Mouse (Mus musculus): ENCODE measurements at regions not wholly inside any gene's neighbourhood (a gene's known extent, or its start where the extent isn't known, plus 50 kb on each side); places are given as distances from the start of the nearest gene placed in this dataset.
"Not testable (repeated sequence)": the region's sequence is repeated elsewhere in the genome, so short reads cannot be mapped to it uniquely, and the experiment has no call there.

DNA sequence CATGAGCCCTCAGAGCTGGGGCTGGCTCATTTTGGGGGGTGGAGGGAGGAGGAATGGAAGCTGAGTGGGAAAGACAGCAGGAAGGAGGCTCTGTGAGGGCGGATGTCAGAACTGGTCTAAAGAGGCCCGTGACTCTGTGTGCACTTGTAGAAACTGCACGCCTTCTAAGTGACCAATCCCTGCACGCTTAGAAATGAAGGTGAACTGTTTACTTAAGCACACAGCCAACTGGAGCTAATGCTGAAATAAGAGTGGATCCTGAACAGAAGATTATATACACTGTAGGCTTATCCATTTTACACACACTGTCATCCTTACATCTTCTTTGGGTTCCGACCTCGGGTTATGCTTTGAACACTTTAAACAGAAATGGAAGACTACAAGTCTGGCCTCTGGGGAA is 412.8 kb upstream of the Jmjd1c start:
- no peak for TF ChIP-seq POU5F1 (IDR thresholded peaks at IDR 0.05; ENCODE audit: borderline replicate concordance, low read length)
- no peak for TF ChIP-seq CTCF (conservative IDR thresholded peaks at IDR 0.05; ENCODE audit: low read length)
- no peaks in the 10 kb centered on the region for H3K27me3 ChIP-seq (ENCODE audit: insufficient read depth, low read length)
- H3K9me3 ChIP-seq (ENCODE audit: low read length): peaks cover 22% of the 10 kb centered on the region
- H3K4me1 ChIP-seq (replicated peaks; ENCODE audit: low read depth, low read length): no peaks in the 10 kb centered on the region
- no peak overlapping the region for H3K4me3 ChIP-seq (replicated peaks; ENCODE audit: low read length)
- H3K36me3 ChIP-seq (ENCODE audit: insufficient read depth, low read length): no peaks in the 10 kb centered on the region

GRCm38 (mm10) chr10:66689196-66689595 is 406.7 kb upstream of the Jmjd1c start:
- not testable (repeated sequence) for H3K27me3 ChIP-seq (ENCODE audit: insufficient read depth, low read length); H3K4me1 ChIP-seq (replicated peaks; ENCODE audit: low read depth, low read length); H3K36me3 ChIP-seq (ENCODE audit: insufficient read depth, low read length); H3K4me3 ChIP-seq (replicated peaks; ENCODE audit: low read length)
- peaks cover 65% of the 10 kb centered on the region for H3K9me3 ChIP-seq (ENCODE audit: low read length)

DNA sequence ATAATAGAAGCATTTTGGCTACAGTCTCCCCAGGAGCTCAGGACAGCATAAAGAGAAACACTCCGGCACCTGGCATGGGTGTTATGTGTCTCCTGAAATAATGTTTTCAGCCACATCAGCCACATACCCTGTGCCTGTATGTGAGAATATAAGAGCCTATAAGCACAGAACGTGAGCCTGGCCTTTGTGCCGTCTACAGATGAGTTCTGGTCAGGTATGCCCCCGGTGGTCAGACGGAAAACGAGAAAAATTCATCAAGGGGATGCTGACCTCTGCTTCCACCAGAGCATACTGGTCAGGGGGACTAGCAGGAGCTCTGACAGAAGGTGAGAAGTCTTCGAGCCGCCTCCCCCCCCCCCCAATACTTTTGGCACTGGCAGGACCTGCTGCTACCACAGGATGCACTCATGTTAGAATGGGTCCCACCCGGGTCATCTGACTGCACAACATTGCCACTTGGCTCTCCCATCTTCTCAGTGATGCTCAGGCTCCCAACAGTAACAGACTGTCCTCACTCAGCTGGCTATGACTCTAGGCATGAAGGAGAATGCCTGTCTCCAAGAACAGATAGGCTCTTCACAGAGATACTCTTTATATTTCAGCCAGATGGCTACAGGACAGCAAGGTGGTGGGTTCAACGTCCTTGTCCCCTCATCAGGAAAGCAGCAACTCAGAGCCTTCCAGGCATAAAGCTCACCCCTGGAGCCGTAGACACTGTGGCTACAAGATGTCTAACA is 401.2 kb upstream of the Jmjd1c start:
- H3K27me3 ChIP-seq (ENCODE audit: insufficient read depth, low read length): no peaks in the 10 kb centered on the region
- H3K36me3 ChIP-seq (ENCODE audit: insufficient read depth, low read length): no peaks in the 10 kb centered on the region
- no peak overlapping the region for H3K4me3 ChIP-seq (replicated peaks; ENCODE audit: low read length)
- H3K4me1 ChIP-seq (replicated peaks; ENCODE audit: low read depth, low read length): no peaks in the 10 kb centered on the region
- no peak for TF ChIP-seq POU5F1 (IDR thresholded peaks at IDR 0.05; ENCODE audit: borderline replicate concordance, low read length)
- TF ChIP-seq CTCF (conservative IDR thresholded peaks at IDR 0.05; ENCODE audit: low read length): no peak
- TF ChIP-seq NANOG (IDR thresholded peaks at IDR 0.05; ENCODE audit: borderline replicate concordance, low read length): no peak
- H3K9me3 ChIP-seq (ENCODE audit: low read length): peaks cover 44% of the 10 kb centered on the region

- not testable (repeated sequence) for H3K27me3 ChIP-seq (ENCODE audit: insufficient read depth, low read length); H3K36me3 ChIP-seq (ENCODE audit: insufficient read depth, low read length); H3K4me1 ChIP-seq (replicated peaks; ENCODE audit: low read depth, low read length); H3K4me3 ChIP-seq (replicated peaks; ENCODE audit: low read length)
- peaks cover 78% of the 10 kb centered on the region for H3K9me3 ChIP-seq (ENCODE audit: low read length)
Measured at GRCm38 (mm10) chr10:66714926-66715325, 381.0 kb upstream of the Jmjd1c start.

GRCm38 (mm10) chr10:66717909-66718308 is 378.0 kb upstream of the Jmjd1c start:
- no peak for TF ChIP-seq POU5F1 (IDR thresholded peaks at IDR 0.05; ENCODE audit: borderline replicate concordance, low read length)
- TF ChIP-seq CTCF (conservative IDR thresholded peaks at IDR 0.05; ENCODE audit: low read length): no peak
- no peak for TF ChIP-seq NANOG (IDR thresholded peaks at IDR 0.05; ENCODE audit: borderline replicate concordance, low read length)
- Histone ChIP-seq H3K4me3 (replicated peaks; ENCODE audit: low read length) (no peak overlapping the region), H3K36me3 (ENCODE audit: insufficient read depth, low read length) (no peaks in the 10 kb centered on the region), H3K4me1 (replicated peaks; ENCODE audit: low read depth, low read length) (no peaks in the 10 kb centered on the region), H3K27me3 (ENCODE audit: insufficient read depth, low read length) (no peaks in the 10 kb centered on the region), H3K9me3 (ENCODE audit: low read length) (peaks cover 75% of the 10 kb centered on the region)

GRCm38 (mm10) chr10:66719796-66720195 is 376.1 kb upstream of the Jmjd1c start:
- Histone ChIP-seq H3K36me3 (ENCODE audit: insufficient read depth, low read length) (no peaks in the 10 kb centered on the region), H3K4me3 (replicated peaks; ENCODE audit: low read length) (no peak overlapping the region), H3K27me3 (ENCODE audit: insufficient read depth, low read length) (no peaks in the 10 kb centered on the region), H3K9me3 (ENCODE audit: low read length) (peaks cover 65% of the 10 kb centered on the region), H3K4me1 (replicated peaks; ENCODE audit: low read depth, low read length) (no peaks in the 10 kb centered on the region)
- no peak for TF ChIP-seq CTCF (conservative IDR thresholded peaks at IDR 0.05; ENCODE audit: low read length)
- TF ChIP-seq POU5F1 (IDR thresholded peaks at IDR 0.05; ENCODE audit: borderline replicate concordance, low read length): no peak

GRCm38 (mm10) chr10:66733631-66734030 is 362.3 kb upstream of the Jmjd1c start:
- no peak overlapping the region for H3K4me3 ChIP-seq (replicated peaks; ENCODE audit: low read length)
- H3K36me3 ChIP-seq (ENCODE audit: insufficient read depth, low read length): no peaks in the 10 kb centered on the region; the same call in 1 of the 2 replicates
- peaks cover 68% of the 10 kb centered on the region for H3K9me3 ChIP-seq (ENCODE audit: low read length)
- TF ChIP-seq CTCF (conservative IDR thresholded peaks at IDR 0.05; ENCODE audit: low read length) (no peak), NANOG (IDR thresholded peaks at IDR 0.05; ENCODE audit: borderline replicate concordance, low read length) (no peak), POU5F1 (IDR thresholded peaks at IDR 0.05; ENCODE audit: borderline replicate concordance, low read length) (no peak)
- H3K27me3 ChIP-seq (ENCODE audit: insufficient read depth, low read length): no peaks in the 10 kb centered on the region
- no peaks in the 10 kb centered on the region for H3K4me1 ChIP-seq (replicated peaks; ENCODE audit: low read depth, low read length)

DNA sequence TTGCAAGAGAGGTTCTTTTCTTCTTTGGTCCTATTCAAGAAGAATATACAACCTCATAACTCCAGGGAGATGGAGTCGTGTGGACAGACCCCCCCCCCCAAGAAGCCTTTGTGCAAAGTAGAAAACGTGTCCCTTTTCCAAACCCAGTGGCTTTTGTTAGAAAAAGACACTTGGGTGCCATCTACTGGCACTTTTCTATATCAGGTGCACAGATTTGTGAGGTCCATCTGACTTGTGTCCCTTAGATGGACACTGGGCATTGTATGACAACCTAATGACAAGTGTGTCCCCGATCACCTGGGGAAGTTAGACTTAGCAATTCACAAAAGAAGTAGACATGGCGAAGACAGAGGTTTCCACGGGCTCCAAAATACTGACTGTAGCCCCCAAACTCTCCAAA is 361.1 kb upstream of the Jmjd1c start:
- TF ChIP-seq NANOG (IDR thresholded peaks at IDR 0.05; ENCODE audit: borderline replicate concordance, low read length) (no peak), CTCF (conservative IDR thresholded peaks at IDR 0.05; ENCODE audit: low read length) (no peak)
- Histone ChIP-seq H3K9me3 (ENCODE audit: low read length) (peaks cover 62% of the 10 kb centered on the region), H3K4me3 (replicated peaks; ENCODE audit: low read length) (no peak overlapping the region), H3K36me3 (ENCODE audit: insufficient read depth, low read length) (no peaks in the 10 kb centered on the region; the same call in 1 of the 2 replicates), H3K27me3 (ENCODE audit: insufficient read depth, low read length) (no peaks in the 10 kb centered on the region), H3K4me1 (replicated peaks; ENCODE audit: low read depth, low read length) (no peaks in the 10 kb centered on the region)

- Histone ChIP-seq H3K9me3 (ENCODE audit: low read length) (peaks cover 29% of the 10 kb centered on the region), H3K36me3 (ENCODE audit: insufficient read depth, low read length) (no peaks in the 10 kb centered on the region), H3K4me3 (replicated peaks; ENCODE audit: low read length) (no peak overlapping the region), H3K4me1 (replicated peaks; ENCODE audit: low read depth, low read length) (no peaks in the 10 kb centered on the region), H3K27me3 (ENCODE audit: insufficient read depth, low read length) (no peaks in the 10 kb centered on the region)
- TF ChIP-seq CTCF (conservative IDR thresholded peaks at IDR 0.05; ENCODE audit: low read length): no peak
- no peak for TF ChIP-seq NANOG (IDR thresholded peaks at IDR 0.05; ENCODE audit: borderline replicate concordance, low read length)
Measured at GRCm38 (mm10) chr10:66739017-66739416, 356.9 kb upstream of the Jmjd1c start.
